Mouse (Mus musculus): ENCODE data around the gene Asxl2. TPM values are rescaled to one million over a fixed set of nuclear protein-coding genes. Genes with fewer than 3 reads are reported as not detected.
"Not testable (repeated sequence)": the region's sequence is repeated elsewhere in the genome, so short reads cannot be mapped to it uniquely, and the experiment has no call there.

Gene Asxl2
- 10 to 100 TPM; 26.1 to 26.7 TPM for total RNA-seq (2021)

- DNase-seq = peak; percentile 100
Measured at GRCm38 (mm10) chr12:3426530-3427034, at the start of gene Asxl2. TSS of gene Asxl2 (plus strand) at chr12:3426857.

DNA sequence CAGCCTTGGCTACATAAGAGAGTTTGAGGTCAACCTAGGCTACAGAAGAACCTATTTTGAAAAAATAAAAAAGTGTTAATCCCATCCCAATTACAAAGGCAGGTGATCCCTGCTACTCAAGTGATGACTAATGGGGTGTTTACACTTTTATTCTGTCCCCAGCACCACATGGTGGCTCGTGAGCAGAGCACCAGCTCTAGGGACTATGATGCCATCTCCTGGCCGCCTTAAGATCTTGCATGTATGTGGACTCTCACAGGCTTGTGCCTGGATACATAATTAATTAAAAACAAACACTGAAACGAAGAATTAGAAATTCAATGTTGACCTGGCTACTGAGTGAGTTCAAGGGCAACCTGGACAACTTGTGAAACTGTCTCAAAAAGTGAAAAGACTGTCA, 49.5 kb upstream of the Asxl2 start:
- intact Hi-C loops (cut with DNase I) = no loop called here
- DNase-seq = no peak

More at GRCm38 (mm10) chr12:3426530-3427034, at the start of gene Asxl2:
- intact Hi-C loops (cut with DNase I) = no loop called here

GRCm38 (mm10) chr12:3377755-3378154, 48.9 kb upstream of the Asxl2 start:
- no peak for DNase-seq

GRCm38 (mm10) chr12:3384860-3385259, 41.8 kb upstream of the Asxl2 start:
- DNase-seq = no peak
- intact Hi-C loops (cut with DNase I) = no loop called here

More at GRCm38 (mm10) chr12:3377755-3378154, 48.9 kb upstream of the Asxl2 start:
- intact Hi-C loops (cut with DNase I) = no loop called here

- intact Hi-C loops (cut with DNase I) = no loop called here
Measured at GRCm38 (mm10) chr12:3385271-3385670, 41.4 kb upstream of the Asxl2 start.

DNA sequence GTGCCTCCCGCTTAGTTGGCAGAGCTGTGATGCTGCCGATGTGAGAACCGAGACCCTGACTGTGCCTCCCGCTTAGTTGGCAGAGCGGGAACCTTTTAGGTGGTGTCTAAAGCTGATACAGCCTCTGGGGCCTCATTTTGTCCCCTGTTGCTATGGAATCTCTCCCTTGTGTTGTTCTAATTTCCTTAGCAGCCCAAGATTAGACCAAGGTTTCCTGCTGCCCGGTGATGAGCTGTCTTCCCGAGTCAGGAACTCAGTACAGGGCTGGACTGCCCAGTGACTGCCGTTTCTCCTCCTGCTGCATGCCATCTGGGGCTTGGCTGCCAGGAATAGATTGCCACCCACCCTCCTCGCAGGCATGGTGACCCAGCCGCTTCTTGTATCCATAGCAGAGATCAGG, 40.7 kb upstream of the Asxl2 start:
- DNase-seq = no peak
- intact Hi-C loops (cut with DNase I) = no loop called here

More at GRCm38 (mm10) chr12:3385271-3385670, 41.4 kb upstream of the Asxl2 start:
- DNase-seq = no peak

DNA sequence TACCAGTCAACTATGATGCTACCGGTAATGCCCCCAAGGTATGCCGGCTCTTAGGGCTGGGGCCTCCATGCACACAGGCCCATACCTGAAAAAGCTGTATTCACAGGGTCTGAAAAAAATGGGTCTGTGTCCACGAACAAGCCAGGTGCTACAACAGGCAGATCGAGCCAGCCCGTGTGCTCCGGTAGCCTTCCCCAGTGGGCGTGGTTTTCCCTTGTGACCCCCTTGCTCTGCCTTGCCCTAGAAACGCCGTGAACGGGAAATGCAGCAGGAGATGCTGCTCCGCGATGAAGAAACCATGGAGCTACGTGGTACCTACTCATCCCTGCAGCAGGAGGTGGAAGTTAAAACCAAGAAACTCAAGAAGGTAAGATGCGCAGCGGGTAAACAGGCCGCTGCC, 38.8 kb upstream of the Asxl2 start:
- DNase-seq = no peak
- intact Hi-C loops (cut with DNase I) = no loop called here

DNA sequence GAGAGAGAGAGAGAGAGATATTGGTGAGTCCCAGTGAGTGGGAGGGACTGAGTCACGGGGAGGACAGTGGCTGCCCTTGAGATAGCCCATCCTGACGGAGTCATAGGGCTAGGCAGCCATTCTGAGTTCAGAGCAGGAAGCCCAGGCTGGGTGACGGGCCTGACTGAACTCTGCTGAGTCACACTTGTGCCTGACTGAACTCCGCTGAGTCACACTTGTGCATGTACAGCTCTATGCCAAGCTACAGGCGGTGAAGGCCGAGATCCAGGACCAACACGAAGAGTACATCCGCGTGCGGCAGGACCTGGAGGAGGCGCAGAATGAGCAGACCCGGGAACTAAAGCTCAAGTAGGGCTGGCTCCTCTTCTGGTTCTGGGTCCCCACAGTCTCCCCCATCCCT, 37.3 kb upstream of the Asxl2 start:
- intact Hi-C loops (cut with DNase I) = no loop called here
- DNase-seq = no peak

DNA sequence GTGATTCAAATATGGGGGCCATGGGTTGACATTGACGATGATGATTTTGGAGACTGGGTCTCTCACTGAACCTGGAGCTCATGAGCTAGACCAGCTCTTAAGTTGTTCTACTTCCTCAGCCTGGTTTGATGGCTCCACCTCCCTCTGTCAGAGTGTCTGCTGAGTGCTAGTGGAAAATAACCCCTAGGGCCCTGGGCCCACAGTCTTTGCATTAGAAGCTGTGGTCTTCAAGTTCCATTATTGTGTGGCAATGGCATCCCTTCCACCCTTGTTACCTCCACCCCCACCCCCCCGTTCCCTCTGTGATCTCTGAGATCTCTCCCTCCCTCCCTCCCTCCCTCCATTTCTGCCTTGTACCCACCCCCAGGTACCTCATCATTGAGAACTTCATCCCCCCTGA, 36.6 kb upstream of the Asxl2 start:
- intact Hi-C loops (cut with DNase I) = no loop called here
- no peak for DNase-seq

DNA sequence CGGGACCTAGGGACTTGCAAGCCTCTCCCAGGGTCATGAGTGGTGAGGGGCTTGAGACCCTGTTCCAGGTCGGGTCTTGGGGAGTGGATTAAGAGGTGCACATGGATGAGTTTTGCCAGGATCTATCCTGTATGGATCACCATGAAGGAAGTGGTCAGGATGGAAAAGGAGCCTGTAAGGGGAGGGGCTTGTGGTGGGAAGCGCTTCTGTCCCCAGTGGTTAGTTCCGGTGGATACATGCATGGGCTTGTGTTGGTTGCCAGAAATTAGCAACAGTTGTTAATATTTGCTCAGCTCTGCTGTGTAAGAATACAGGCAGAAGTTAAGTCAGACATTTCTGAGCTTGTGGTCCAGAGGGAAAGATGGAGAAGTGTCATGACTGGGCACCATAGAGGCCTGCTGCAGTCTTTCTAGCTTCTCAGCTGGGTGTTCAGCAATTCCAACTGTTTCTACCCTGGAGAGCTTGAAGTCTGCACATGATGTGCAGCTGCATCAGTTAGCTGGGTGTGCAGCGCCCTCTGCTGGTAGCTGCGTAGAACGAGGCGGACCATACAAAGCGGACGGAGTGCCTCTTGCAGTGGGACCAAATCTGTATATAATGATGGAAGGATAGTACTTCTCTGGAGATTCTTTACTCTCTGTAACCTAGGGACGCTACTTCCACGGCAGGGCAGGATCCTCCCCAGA, 35.9 kb upstream of the Asxl2 start:
- peak; percentile 84 for DNase-seq
- intact Hi-C loops (cut with DNase I) = no loop called here

DNA sequence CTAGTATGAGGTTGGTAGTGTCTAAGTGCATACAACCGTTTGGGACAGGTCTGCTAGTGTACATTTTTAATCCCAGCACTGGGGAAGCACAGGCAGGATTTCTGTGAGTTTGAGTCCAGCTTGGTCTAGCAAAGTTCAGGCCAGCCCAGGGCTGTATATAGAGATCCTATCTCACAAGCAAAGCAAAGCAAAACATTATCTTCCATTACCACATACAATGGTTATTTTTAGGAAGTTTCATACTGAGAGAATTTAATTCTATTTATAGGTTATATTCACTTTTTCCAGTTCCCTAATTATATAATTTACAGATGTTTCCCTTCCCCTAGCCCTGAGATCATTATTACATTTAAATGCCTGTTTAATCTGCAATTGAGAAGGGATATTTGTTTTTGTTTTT, 35.4 kb upstream of the Asxl2 start:
- intact Hi-C loops (cut with DNase I) = no loop called here
- DNase-seq = no peak

GRCm38 (mm10) chr12:3393140-3393539, 33.5 kb upstream of the Asxl2 start:
- intact Hi-C loops (cut with DNase I) = no loop called here
- no peak for DNase-seq

DNA sequence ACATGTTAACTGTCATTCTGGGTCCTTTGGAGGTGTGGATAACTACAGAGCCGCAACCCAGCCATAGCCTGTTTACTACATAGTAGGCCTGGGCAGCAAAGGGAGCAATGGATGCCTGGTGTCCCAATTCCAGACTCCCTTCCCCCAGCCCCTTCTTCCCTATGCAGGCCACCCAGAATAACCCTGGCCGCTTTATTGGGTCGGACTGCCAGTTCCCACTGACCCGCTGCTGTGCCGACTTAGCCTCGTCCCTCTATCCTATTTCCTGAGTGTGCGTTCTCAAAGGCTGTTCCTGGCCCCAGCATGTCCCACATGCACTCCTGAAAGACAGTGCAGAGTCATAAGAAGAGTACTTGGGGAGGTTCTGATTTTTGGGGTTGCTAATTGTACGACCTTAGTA, 29.7 kb upstream of the Asxl2 start:
- intact Hi-C loops (cut with DNase I) = no loop called here
- no peak for DNase-seq

GRCm38 (mm10) chr12:3405662-3406061, 21.0 kb upstream of the Asxl2 start:
- intact Hi-C loops (cut with DNase I) = not testable (repeated sequence)

GRCm38 (mm10) chr12:3406585-3406984, 20.1 kb upstream of the Asxl2 start:
- intact Hi-C loops (cut with DNase I) = no loop called here
- peak; percentile 32 for DNase-seq

More at GRCm38 (mm10) chr12:3405662-3406061, 21.0 kb upstream of the Asxl2 start:
- DNase-seq = not testable (repeated sequence)

- no peak for DNase-seq
- intact Hi-C loops (cut with DNase I) = no loop called here
Measured at GRCm38 (mm10) chr12:3414956-3415355, 11.7 kb upstream of the Asxl2 start.

GRCm38 (mm10) chr12:3418761-3419160, 7.9 kb upstream of the Asxl2 start:
- DNase-seq = no peak

GRCm38 (mm10) chr12:3420519-3420918, 6.1 kb upstream of the Asxl2 start:
- intact Hi-C loops (cut with DNase I) = no loop called here
- DNase-seq = no peak

More at GRCm38 (mm10) chr12:3418761-3419160, 7.9 kb upstream of the Asxl2 start:
- intact Hi-C loops (cut with DNase I) = no loop called here

GRCm38 (mm10) chr12:3422786-3423185, 3.9 kb upstream of the Asxl2 start:
- DNase-seq = no peak

GRCm38 (mm10) chr12:3424179-3424578, 2.5 kb upstream of the Asxl2 start:
- intact Hi-C loops (cut with DNase I) = no loop called here
- no peak for DNase-seq

More at GRCm38 (mm10) chr12:3422786-3423185, 3.9 kb upstream of the Asxl2 start:
- intact Hi-C loops (cut with DNase I) = no loop called here

DNA sequence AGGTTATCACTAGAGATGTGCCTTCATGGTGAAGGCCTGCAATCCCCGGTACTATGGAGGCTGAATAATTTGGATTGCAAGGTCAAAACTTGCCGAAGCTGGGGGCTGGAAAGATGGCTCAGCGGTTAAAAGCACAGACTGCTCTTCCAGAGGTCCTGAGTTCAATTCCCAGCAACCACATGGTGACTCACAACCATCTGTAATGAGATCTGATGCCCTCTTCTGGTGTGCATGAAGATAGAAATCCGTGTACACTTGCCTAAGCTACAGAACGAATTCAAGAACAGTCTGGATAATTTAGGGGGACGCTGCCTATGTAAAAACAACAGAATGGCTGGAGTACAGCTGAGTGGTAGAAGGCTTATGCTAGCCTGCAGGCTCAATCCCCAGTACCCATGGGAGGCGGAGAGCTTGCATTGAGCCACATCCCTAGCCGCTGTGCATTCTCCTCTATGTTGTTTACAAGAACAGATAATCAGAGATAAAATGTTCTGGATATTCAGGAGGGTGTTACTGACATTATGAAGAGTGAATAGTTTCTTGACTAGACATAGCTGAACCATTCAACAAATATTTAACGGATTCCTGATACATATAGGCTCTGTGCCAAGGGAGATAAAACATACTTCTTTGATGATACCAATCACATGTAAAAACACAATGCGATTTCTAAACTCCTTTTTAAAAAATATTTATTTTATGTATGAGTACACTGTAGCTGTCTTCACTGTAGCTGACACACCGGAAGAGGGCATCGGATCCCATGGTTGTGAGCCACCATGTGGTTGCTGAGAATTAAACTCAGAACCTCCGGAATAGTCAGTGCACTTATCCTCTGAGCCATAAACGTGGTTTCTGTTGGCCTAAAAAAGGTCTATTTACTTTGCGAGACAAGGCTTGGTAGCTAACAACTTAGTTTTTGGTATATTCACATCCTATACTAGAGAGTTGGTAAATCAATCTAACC, 999 bp upstream of the Asxl2 start:
- intact Hi-C loops (cut with DNase I) = no loop called here
- DNase-seq = peak; percentile 29
